Mouse (Mus musculus): Measurements from ENCODE around the gene Usp22.

DNA sequence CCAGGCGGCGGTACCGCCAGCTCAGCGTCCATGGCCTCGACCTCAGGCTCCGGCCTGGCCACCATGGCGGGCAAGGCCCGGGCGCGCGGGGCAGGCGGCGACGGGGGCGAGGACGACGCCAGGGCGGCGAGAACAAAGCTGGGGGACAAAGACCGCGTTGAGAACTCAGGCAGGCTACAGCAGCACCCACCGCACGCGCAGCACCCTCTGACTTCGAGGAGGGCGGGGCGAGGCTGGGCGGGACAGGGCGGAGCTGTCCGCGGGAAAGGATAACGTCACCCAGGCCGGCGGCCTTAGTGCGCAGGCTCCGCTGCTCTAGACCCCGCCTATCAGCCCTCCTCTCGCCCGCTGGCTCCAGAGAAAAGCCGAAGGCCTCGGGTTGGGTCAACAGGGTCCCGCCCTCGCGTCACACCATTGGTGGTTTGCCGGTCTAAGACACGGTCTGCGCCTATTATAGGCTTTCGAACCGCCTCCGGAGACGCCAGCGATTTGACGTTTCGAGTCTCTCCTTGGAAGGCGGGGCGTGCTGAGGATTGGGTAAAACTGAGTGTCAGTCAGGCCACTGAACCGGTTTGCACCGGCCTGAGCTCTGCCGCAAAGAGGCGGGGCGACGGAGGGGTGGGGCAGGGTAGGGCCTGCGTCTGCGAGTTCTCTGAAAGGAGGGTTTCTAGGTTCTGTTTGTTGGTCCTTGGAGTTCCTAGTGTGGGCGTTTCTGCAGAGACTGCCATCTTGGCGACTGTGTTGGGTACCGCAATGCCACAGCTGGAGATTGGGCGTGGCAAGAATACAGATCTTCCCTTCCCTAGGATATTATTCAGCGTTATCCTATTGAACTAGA, at the start of gene Usp22:
- 0 out of 2 replicates have a peak, but pooled peaks have one; percentile 7 for TF ChIP-seq CTCF (IDR thresholded peaks at IDR 0.05; ENCODE audit: control insufficient read depth, insufficient read depth, low read length)
- peak; percentile 82 for TF ChIP-seq POLR2A (IDR thresholded peaks at IDR 0.05; ENCODE audit: borderline replicate concordance, control insufficient read depth, low read depth, low read length)
